Mouse (Mus musculus): Measurements from ENCODE around the gene Cd38.

DNA sequence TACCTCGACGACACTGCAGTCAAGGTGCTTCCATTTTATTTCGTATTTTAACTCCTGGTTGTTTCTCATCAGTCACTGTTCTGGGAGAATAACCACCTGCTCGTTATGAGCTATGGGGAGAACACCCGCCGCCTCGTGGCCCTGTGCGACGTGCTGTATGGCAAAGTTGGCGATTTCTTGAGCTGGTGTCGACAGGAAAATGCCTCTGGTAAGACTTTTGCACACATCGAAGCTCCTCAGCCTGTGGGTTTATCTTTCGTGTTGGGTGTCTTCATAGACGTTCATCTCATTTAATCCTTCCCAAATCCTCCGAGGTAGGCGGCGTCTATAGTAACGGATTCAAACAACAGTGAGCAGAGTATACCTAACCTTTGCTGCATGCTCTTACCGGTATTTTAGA, 46.8 kb upstream of the Cd38 start, which contains the start of gene Fbxl5:
- TF ChIP-seq CTCF (IDR thresholded peaks at IDR 0.05; ENCODE audit: borderline replicate concordance, extremely low read depth, insufficient read depth, insufficient read length) (no peak), POLR2A (IDR thresholded peaks at IDR 0.05; ENCODE audit: borderline replicate concordance, extremely low read depth, insufficient read depth, insufficient read length, poor library complexity, severe bottlenecking) (no peak)
